Mouse (Mus musculus) erythroblast, adult 5-6 weeks (primary cell): ENCODE measurements around the gene Klhl22. TPM values are rescaled to one million over a fixed set of nuclear protein-coding genes. Genes with fewer than 3 reads are reported as not detected.

ENCODE experiments used
- ATAC-seq: replicated peaks from 2 replicates; pipeline ENCODE4 v1.8.0; 2016; ENCODE audit warnings: moderate number of reproducible peaks, mild to moderate bottlenecking, moderate TSS enrichment, inconsistent platforms; ENCODE audit not compliant: poor library complexity, low FRiP score, severe bottlenecking
- total RNA-seq, 2 experiments: library from RNA; stranded (forward) in 1 of 2; stranded (reverse) in 1 of 2; fragments of 150-400 nt in 1 of 2; fragments of 200-764, 138-1000 nt in 1 of 2; gene quantifications; 2 replicates each; pipeline versions ENCODE4 v1.2.3 to v1.2.4; 2015 to 2017; ENCODE audit warnings: low replicate concordance in 2 of 2

Klhl22 gene
- total RNA-seq, 2 experiments from 2014 or later = 2.1 to 9.0 TPM

DNA sequence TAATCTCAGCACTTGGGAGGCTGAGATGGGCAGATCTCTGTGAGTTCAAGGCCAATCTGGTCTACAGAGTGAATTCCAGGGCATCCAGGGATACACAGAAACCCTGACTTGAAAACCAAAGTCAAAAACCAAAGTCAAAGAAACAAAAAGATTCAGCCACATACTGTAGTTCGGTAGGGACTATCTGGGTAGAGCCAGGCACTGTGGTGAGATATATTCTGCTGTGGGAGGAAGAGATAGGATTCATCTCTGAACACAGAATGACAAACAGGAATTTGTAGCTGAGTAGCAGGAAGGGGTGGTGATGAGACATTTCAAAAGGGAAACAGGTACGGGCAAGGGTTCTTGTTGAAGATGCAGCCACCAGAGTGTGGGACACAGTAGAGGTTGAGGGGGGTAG, 68.8 kb downstream of the Klhl22 start:
- ATAC-seq = no peak

DNA sequence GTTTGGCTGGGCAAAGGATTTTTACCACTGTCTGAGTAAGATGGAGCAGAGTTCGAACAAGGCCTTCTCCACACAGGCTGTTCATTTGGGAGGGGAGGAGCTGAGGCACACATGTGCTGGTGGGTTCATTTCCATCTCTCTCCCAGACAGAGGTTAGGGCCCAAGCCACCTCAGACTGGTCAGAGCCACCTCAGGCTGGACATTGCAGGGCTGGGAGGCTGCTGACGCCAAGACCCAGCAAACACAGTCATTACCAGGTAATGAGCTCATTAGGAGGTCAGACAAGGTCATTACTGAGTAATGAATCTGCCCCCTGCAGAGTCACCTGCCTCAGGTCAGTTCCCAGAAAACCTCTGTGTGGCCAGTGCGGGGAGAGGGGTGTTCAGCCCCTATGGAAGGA, 69.4 kb downstream of the Klhl22 start:
- ATAC-seq = no peak

DNA sequence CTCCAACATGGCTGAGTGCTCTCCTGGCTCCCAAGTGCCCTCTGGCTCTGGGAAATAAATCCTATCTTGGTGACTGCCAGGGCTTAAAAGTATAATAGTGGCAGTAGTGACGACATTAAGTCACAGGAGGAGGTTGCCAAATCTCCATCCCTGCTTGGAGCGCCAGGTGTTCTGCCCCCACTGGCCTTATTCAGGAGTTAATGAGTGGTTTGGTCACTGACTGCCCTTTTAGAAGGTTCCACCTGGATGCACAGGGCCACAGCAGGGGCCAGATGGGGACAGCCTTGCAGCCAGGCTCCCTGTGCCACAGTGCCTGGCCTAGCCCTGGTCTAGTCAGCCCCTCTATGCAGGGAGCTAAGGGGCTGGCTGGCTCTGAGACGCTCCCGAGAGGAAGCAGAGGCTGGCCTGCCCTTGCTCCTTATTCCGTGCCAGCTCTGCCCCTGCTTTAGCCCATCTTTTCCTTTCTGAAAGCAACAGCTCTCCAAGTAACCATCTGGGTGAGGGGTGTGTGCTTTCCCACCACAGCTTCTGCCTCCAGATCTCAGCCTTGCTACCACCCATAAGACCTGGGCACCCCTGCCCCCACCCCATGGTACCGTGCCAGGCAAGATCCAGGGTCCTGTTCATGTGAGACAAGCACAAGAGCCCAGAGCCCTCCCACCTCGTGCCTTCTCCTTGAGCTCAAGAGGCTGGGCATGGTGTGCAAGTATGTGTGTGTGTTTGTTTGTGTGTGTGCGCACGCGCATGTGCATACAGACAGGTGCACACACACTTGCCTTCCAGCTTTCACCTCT, 71.2 kb downstream of the Klhl22 start:
- ATAC-seq = no peak

DNA sequence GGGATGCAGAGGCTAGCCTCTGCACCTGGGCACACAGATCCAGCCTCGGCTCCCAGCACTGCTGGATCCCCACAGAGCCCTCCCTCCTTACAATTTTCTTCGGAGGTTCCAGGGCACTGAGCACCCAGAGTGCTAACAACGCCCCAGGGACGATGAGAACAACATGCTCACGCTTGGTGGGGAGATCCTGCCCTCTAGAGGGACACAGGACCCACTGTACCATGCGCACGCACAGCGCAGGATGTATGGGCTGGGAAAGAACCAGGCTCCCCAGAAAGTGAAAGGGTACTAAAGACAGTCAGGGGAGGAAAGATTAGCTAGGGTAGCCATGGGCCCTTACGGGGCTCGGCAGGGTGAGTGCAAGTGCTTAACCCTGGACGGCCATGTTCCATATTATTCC, 72.4 kb downstream of the Klhl22 start:
- ATAC-seq = no peak

DNA sequence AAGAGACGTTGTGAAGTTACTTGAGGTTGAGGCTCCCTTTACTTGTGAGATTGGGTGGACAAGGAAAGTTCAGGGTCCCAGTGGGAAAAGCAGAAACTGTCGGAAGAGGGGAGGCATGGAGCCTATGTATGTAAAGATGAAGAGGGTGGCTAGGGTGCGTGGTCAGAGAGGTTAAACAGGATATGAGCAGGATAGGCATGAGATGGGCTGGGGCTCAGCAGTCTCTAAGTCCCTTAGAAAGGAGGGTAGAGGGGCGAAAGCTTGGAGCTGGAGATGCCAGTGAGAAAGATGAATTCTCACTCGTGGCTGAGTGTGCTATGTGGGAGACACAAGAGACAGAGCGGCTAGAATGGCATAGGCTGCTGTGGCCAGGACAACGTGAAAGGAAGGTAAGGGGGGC, 73.4 kb downstream of the Klhl22 start, which contains the start of gene B830017H08Rik:
TSS of gene B830017H08Rik (plus strand) at position 301 of the 400 bp plus-strand sequence.
- no peak for ATAC-seq

DNA sequence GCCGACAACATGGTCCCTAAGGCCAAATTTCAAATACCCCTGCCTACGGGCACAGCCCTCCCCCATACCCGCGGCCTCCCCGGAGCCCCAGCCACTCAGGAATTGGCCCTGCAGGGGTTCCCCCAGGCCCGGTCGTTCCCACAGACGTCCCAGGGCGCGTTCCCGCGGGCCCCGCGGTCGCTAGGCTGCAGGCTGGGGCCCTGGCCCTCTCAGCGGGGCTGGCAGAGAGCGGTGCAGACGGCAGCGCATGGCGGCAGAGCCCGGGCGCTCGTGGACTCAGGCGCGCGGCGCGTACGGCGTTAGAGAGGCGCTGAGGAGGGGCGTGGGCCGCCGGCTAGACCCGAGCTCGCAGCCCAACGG, 73.9 kb downstream of the Klhl22 start:
- no peak for ATAC-seq

DNA sequence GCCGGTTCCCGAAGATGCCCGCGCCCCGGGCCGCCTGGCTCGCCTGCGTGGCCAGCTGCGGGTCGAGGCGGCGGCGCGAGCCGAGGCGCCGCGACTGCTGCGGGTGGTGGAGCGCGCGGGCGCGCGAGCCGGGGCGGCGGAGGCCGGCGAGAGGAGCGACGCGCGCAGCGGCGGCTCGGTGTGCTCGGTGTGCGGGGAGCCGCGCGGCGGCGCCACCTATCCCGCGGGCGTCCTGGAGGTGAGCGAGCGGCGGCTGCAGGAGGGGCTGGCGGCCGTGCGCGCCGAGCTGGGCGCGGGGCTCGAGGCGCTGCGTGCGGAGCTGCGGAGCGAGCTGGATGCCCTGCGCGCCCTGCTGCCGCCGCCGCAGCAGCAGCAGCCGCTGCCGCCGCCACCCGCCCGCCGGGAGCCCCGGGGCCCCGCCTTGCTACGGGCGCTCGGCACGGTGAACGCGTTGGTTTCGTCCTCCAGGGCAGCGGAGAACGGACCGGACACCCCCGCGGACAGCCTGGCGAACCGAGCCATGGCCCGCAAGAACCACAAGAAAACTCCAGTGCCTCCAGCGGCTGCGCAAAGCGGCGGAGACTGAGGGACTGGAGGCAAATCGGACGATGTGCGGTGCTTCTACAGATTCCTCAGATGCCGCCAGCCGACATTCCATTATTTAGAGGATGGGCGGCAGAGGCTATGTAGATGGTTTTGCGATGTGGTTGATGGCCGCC, 74.4 kb downstream of the Klhl22 start:
- no peak for ATAC-seq

DNA sequence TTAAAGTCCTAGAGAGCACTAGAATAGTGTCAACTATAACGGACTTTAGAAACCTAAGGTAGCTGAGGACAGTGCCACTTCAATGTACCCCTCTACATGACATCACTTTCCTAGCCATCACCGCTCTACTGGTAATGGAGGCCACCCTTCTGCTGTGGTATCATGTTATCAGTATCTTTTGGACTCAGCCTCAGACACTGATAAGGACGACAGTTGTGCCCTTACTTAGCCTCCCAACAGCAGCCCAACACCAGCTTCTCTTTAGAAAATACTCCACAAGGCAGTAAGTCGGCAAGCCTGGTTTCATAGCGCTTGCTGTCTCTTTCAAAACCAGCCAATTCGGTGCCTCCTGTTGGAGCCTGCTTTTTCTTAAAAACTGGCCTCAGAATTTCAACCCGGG, 75.1 kb downstream of the Klhl22 start:
- ATAC-seq = no peak

DNA sequence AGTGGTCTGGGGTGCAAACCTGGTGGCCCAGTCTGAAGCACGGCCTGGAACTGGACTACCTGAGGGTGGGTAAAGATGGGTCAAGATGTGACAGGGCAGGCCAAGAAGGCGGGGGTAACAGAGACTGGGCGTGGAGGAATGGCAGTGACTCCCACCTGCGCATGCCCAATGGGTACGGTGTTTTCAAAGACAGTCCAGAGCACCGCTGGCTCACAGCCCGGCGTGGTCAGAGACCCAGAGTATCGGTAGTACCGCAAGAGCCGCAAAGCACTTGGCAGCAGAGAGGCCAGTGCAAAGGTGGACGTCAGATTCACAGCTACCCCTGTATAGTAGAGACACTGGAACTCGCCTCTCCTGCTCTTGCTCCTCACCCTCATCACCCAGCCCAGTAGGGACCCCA, 76.1 kb downstream of the Klhl22 start:
- ATAC-seq = no peak

DNA sequence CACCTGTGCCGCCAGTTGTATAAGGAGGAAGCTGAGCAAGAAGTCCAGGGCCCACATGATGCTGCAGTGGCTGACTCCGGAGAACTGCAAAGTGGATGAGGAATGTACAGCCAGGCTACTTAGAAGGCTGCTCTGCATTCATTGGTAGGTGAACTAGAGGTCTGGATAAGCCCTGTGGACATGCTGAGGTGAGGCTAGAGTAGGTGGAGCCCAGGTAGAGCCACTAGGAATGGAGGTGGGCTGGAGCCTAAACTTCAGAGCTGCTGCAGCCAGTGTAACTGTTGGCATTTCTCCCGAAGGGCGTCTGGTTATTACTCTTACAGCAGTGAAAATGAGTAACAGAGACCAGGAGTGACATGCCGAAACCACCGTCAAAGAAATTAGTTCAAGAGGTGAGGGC, 78.6 kb downstream of the Klhl22 start, which contains the start of gene Car15:
TSS of gene Car15 (minus strand) at position 314 of the 400 bp plus-strand sequence.
- ATAC-seq = no peak

DNA sequence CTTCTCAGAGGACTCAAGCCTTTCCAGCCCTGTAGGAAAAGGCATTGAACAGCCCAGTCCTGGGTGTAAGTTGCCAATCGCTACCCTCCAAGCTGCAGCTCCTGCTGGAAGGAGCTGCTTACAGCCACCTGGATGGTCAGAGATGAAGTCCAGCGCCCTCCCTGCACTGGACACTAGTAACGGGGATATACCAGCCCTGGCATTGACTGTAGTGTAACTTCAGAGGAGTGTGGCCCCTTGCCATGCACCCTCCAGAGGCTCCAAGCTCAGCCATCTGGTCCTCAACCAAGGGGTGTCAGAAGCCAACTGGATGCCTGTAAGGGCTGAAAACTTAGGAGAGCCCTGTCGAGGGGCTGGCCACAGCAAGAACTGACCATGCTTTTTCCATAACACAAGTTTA, 80.6 kb downstream of the Klhl22 start:
- no peak for ATAC-seq

DNA sequence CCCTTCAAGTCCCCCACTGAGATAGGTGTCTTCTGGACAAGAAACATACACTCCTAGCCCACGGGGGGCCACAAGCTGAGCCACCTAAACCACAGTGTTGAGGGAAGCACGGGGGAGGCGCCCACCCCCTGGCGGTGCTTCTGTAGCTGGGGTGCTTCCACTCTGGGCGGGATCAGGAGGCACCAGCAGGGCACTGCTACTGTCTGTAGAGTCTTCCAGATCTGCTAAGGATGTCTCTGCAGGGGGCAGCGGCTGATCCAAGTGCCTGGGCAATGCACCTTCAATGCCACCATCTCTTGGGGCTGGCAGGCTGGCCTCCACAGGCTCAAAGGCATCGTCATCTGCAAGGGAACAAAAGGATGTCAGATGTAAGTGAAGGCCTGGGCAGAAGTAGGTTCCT, 83.0 kb downstream of the Klhl22 start:
- no peak for ATAC-seq

Other genes with a start within 250 kb of the Klhl22 start
- gene Thap7, start 228.5 kb upstream of the Klhl22 start, total RNA-seq (2015; ENCODE audit: low replicate concordance) = 9.8 and 11.9 TPM in 2 replicates
- 3.8 and 7.7 TPM in 2 replicates for gene Thap7, start 228.5 kb upstream of the Klhl22 start, total RNA-seq (2017; ENCODE audit: low replicate concordance)
- not detected in 2 replicates for gene Lrrc74b, start 198.4 kb upstream of the Klhl22 start, total RNA-seq (2015; ENCODE audit: low replicate concordance)
- gene Lrrc74b, start 198.4 kb upstream of the Klhl22 start, total RNA-seq (2017; ENCODE audit: low replicate concordance) = not detected in 2 replicates
- gene P2rx6, start 197.7 kb upstream of the Klhl22 start, total RNA-seq (2015; ENCODE audit: low replicate concordance) = not detected in 2 replicates
- not detected in 2 replicates for gene P2rx6, start 197.7 kb upstream of the Klhl22 start, total RNA-seq (2017; ENCODE audit: low replicate concordance)
- 0.38 and 0.42 TPM in 2 replicates for gene Slc7a4, start 176.4 kb upstream of the Klhl22 start, total RNA-seq (2015; ENCODE audit: low replicate concordance)
- gene Slc7a4, start 176.4 kb upstream of the Klhl22 start, total RNA-seq (2017; ENCODE audit: low replicate concordance) = 0.84 and 7.1 TPM in 2 replicates
- 9.6 and 20.5 TPM in 2 replicates for gene Smpd4, start 140.3 kb upstream of the Klhl22 start, total RNA-seq (2015; ENCODE audit: low replicate concordance)
- 14.6 and 19.2 TPM in 2 replicates for gene Smpd4, start 140.3 kb upstream of the Klhl22 start, total RNA-seq (2017; ENCODE audit: low replicate concordance)
- not detected in 2 replicates for gene Ccdc74a, start 113.1 kb upstream of the Klhl22 start, total RNA-seq (2015; ENCODE audit: low replicate concordance)
- gene Ccdc74a, start 113.1 kb upstream of the Klhl22 start, total RNA-seq (2017; ENCODE audit: low replicate concordance) = 0.60 and 1.7 TPM in 2 replicates
- 15.5 and 30.0 TPM in 2 replicates for gene Med15, start 26.7 kb upstream of the Klhl22 start, total RNA-seq (2015; ENCODE audit: low replicate concordance)
- gene Med15, start 26.7 kb upstream of the Klhl22 start, total RNA-seq (2017; ENCODE audit: low replicate concordance) = 16.7 and 20.7 TPM in 2 replicates
- gene Scarf2, start 37.7 kb downstream of the Klhl22 start, total RNA-seq (2015; ENCODE audit: low replicate concordance) = not detected in 2 replicates
- gene Scarf2, start 37.7 kb downstream of the Klhl22 start, total RNA-seq (2017; ENCODE audit: low replicate concordance) = not detected in 2 replicates
- not detected in 2 replicates for gene B830017H08Rik, start 73.5 kb downstream of the Klhl22 start, total RNA-seq (2015; ENCODE audit: low replicate concordance)
- gene B830017H08Rik, start 73.5 kb downstream of the Klhl22 start, total RNA-seq (2017; ENCODE audit: low replicate concordance) = not detected in 2 replicates
- gene Car15, start 78.7 kb downstream of the Klhl22 start, total RNA-seq (2015; ENCODE audit: low replicate concordance) = 2.5 TPM in 1 of 2 replicates, not detected in the other
- 1.3 TPM in 1 of 2 replicates, not detected in the other for gene Car15, start 78.7 kb downstream of the Klhl22 start, total RNA-seq (2017; ENCODE audit: low replicate concordance)
- 1.0 TPM in 1 of 2 replicates, not detected in the other for gene Gm20518, start 132.1 kb downstream of the Klhl22 start, total RNA-seq (2015; ENCODE audit: low replicate concordance)
- gene Gm20518, start 132.1 kb downstream of the Klhl22 start, total RNA-seq (2017; ENCODE audit: low replicate concordance) = 0.68 TPM in 1 of 2 replicates, not detected in the other
- gene Tssk1, start 134.6 kb downstream of the Klhl22 start, total RNA-seq (2015; ENCODE audit: low replicate concordance) = not detected in 2 replicates
- not detected in 2 replicates for gene Tssk1, start 134.6 kb downstream of the Klhl22 start, total RNA-seq (2017; ENCODE audit: low replicate concordance)
- 2.1 and 26.1 TPM in 2 replicates for gene Dgcr2, start 138.9 kb downstream of the Klhl22 start, total RNA-seq (2015; ENCODE audit: low replicate concordance)
- gene Dgcr2, start 138.9 kb downstream of the Klhl22 start, total RNA-seq (2017; ENCODE audit: low replicate concordance) = 11.6 and 13.8 TPM in 2 replicates
- not detected in 2 replicates for gene Tssk2, start 139.0 kb downstream of the Klhl22 start, total RNA-seq (2015; ENCODE audit: low replicate concordance)
- not detected in 2 replicates for gene Tssk2, start 139.0 kb downstream of the Klhl22 start, total RNA-seq (2017; ENCODE audit: low replicate concordance)
- gene Ess2, start 151.7 kb downstream of the Klhl22 start, total RNA-seq (2015; ENCODE audit: low replicate concordance) = 1.7 TPM in 1 of 2 replicates, not detected in the other
- 6.0 and 8.4 TPM in 2 replicates for gene Ess2, start 151.7 kb downstream of the Klhl22 start, total RNA-seq (2017; ENCODE audit: low replicate concordance)
- not detected in 2 replicates for gene Gsc2, start 155.4 kb downstream of the Klhl22 start, total RNA-seq (2015; ENCODE audit: low replicate concordance)
- not detected in 2 replicates for gene Gsc2, start 155.4 kb downstream of the Klhl22 start, total RNA-seq (2017; ENCODE audit: low replicate concordance)
- gene Slc25a1, start 168.6 kb downstream of the Klhl22 start, total RNA-seq (2015; ENCODE audit: low replicate concordance) = 5.4 and 6.9 TPM in 2 replicates
- 8.6 and 13.7 TPM in 2 replicates for gene Slc25a1, start 168.6 kb downstream of the Klhl22 start, total RNA-seq (2017; ENCODE audit: low replicate concordance)
- gene Vpreb2, start 220.8 kb downstream of the Klhl22 start, total RNA-seq (2015; ENCODE audit: low replicate concordance) = not detected in 2 replicates
- gene Vpreb2, start 220.8 kb downstream of the Klhl22 start, total RNA-seq (2017; ENCODE audit: low replicate concordance) = not detected in 2 replicates